Mouse (Mus musculus): ENCODE measurements around the gene Dytn. TPM values are rescaled to one million over a fixed set of nuclear protein-coding genes. Genes with fewer than 3 reads are reported as not detected.

Dytn gene
- total and polyA plus RNA-seq, 3 experiments: not detected

GRCm38 (mm10) chr1:63666089-63666488 is 20.6 kb downstream of the Dytn start:
- DNase-seq (ENCODE audit: extremely low read depth): no peak
- H3K27ac ChIP-seq (ENCODE audit: insufficient read depth, low read depth): no peak overlapping the region
- no peak overlapping the region for H3K4me3 ChIP-seq (replicated peaks in 1 of 3; ENCODE audit: low read depth in 2 of 3, low read length in 2 of 3, poor library complexity in 1 of 3)
- dilution Hi-C loops (cut with MboI; ENCODE audit: extremely low pct_ligation_motif_present, extremely low pct_unique_long_range_greater_than_20kb, low sequenced_read_pairs) (no loop called here), in situ Hi-C loops (cut with MboI; ENCODE audit: low pct_ligation_motif_present, low pct_unique_long_range_greater_than_20kb, low sequenced_read_pairs) (loop anchor here (25.0 kb wide), 2 partner anchors 1046 to 1346 kb away; no protein-coding TSS in a partner anchor)
- H3K27me3 ChIP-seq (replicated peaks): no peaks in the 10 kb centered on the region
- no peaks in the 10 kb centered on the region for H3K36me3 ChIP-seq (replicated peaks in 1 of 2; ENCODE audit: control insufficient read depth in 1 of 2, insufficient read depth in 1 of 2, low read length in 1 of 2)
- TF ChIP-seq CHD1 (IDR thresholded peaks at IDR 0.05; ENCODE audit: low read depth, low read length) (no peak), TCF12 (IDR thresholded peaks at IDR 0.05; ENCODE audit: low read depth, low read length) (no peak)
- H3K4me1 ChIP-seq (ENCODE audit: control insufficient read depth in 1 of 2, insufficient read depth in 2 of 2): peaks cover 0 to 3% of the 10 kb centered on the region in 2 experiments; a peak in 1 of 4 replicates
- no peak overlapping the region for H3K9ac ChIP-seq (ENCODE audit: insufficient read depth, low read depth)
- no peaks in the 10 kb centered on the region for H3K9me3 ChIP-seq (replicated peaks; ENCODE audit: low read length)
- 0 out of 2 replicates have a peak overlapping the region, but pooled peaks have one; percentile 9 for H3K4me2 ChIP-seq (ENCODE audit: insufficient read depth, low read depth, poor library complexity, severe bottlenecking)
- H3K79me2 ChIP-seq (replicated peaks; ENCODE audit: control insufficient read depth, extremely low read depth, insufficient read depth, poor library complexity, severe bottlenecking): no peaks in the 10 kb centered on the region

GRCm38 (mm10) chr1:63659591-63659990 is 27.1 kb downstream of the Dytn start:
- Histone ChIP-seq H3K4me3 (replicated peaks in 1 of 3; ENCODE audit: low read depth in 2 of 3, low read length in 2 of 3, poor library complexity in 1 of 3) (no peak overlapping the region), H3K9me3 (replicated peaks; ENCODE audit: low read length) (no peaks in the 10 kb centered on the region), H3K79me2 (replicated peaks; ENCODE audit: control insufficient read depth, extremely low read depth, insufficient read depth, poor library complexity, severe bottlenecking) (no peaks in the 10 kb centered on the region), H3K4me2 (ENCODE audit: insufficient read depth, low read depth, poor library complexity, severe bottlenecking) (peak overlapping the region; percentile 70), H3K27ac (ENCODE audit: insufficient read depth, low read depth) (no peak overlapping the region), H3K27me3 (replicated peaks) (no peaks in the 10 kb centered on the region), H3K9ac (ENCODE audit: insufficient read depth, low read depth) (no peak overlapping the region), H3K4me1 (ENCODE audit: control insufficient read depth in 1 of 2, insufficient read depth in 2 of 2) (no peaks in the 10 kb centered on the region), H3K36me3 (replicated peaks in 1 of 2; ENCODE audit: control insufficient read depth in 1 of 2, insufficient read depth in 1 of 2, low read length in 1 of 2) (no peaks in the 10 kb centered on the region)
- dilution Hi-C loops (cut with MboI; ENCODE audit: extremely low pct_ligation_motif_present, extremely low pct_unique_long_range_greater_than_20kb, low sequenced_read_pairs) (no loop called here), in situ Hi-C loops (cut with MboI; ENCODE audit: low pct_ligation_motif_present, low pct_unique_long_range_greater_than_20kb, low sequenced_read_pairs) (loop anchor here (25.0 kb wide), 2 partner anchors 1053 to 1353 kb away; no protein-coding TSS in a partner anchor)
- DNase-seq (ENCODE audit: extremely low read depth): peak; percentile 61
- TF ChIP-seq ZKSCAN1 (IDR thresholded peaks at IDR 0.05; ENCODE audit: borderline replicate concordance, low read depth, low read length): no peak
- TF ChIP-seq MAX (IDR thresholded peaks at IDR 0.05; ENCODE audit: low read length): no peak
- TF ChIP-seq MAFK (IDR thresholded peaks at IDR 0.05; ENCODE audit: insufficient replicate concordance, low read length): no peak
- TF ChIP-seq CHD1 (IDR thresholded peaks at IDR 0.05; ENCODE audit: low read depth, low read length): no peak
- no peak for TF ChIP-seq EP300 (IDR thresholded peaks at IDR 0.05; ENCODE audit: low read length)
- peak; percentile 92 for TF ChIP-seq RAD21 (IDR thresholded peaks at IDR 0.05; ENCODE audit: low read depth, low read length)
- TF ChIP-seq NRF1 (IDR thresholded peaks at IDR 0.05; ENCODE audit: low read depth, low read length): no peak
- TF ChIP-seq MXI1 (IDR thresholded peaks at IDR 0.05; ENCODE audit: low read depth, low read length): no peak
- no peak for TF ChIP-seq POLR2AphosphoS2 (IDR thresholded peaks at IDR 0.05; ENCODE audit: low read depth, low read length)
- TF ChIP-seq MAZ (IDR thresholded peaks at IDR 0.05; ENCODE audit: low read depth, low read length): no peak
- TF ChIP-seq CTCF (conservative IDR thresholded peaks at IDR 0.05 in 1 of 2, IDR thresholded peaks at IDR 0.05 in 1 of 2; ENCODE audit: low read depth in 2 of 2, low read length in 2 of 2): peak in 1 of 2 experiments; percentile 84; a peak in 3 of 4 replicates
- TF ChIP-seq ZC3H11A (IDR thresholded peaks at IDR 0.05; ENCODE audit: low read depth, low read length): peak; percentile 41
- TF ChIP-seq BHLHE40 (IDR thresholded peaks at IDR 0.05; ENCODE audit: low read depth, low read length): no peak
- TF ChIP-seq GABPA (IDR thresholded peaks at IDR 0.05; ENCODE audit: insufficient replicate concordance, low read depth, low read length): no peak
- no peak for TF ChIP-seq MYC (IDR thresholded peaks at IDR 0.05; ENCODE audit: low read depth, low read length)
- no peak for TF ChIP-seq JUND (conservative IDR thresholded peaks at IDR 0.05; ENCODE audit: low read depth, low read length)
- TF ChIP-seq CHD2 (IDR thresholded peaks at IDR 0.05; ENCODE audit: low read length): no peak
- TF ChIP-seq SMC3 (IDR thresholded peaks at IDR 0.05; ENCODE audit: low read depth, low read length): peak; percentile 75
- TF ChIP-seq ETS1 (conservative IDR thresholded peaks at IDR 0.05; ENCODE audit: low read depth, low read length): no peak
- TF ChIP-seq UBTF (IDR thresholded peaks at IDR 0.05; ENCODE audit: low read depth, low read length): no peak

Data from CH12.LX (cell line).